Mouse (Mus musculus) E14TG2a.4 (cell line): ENCODE results near the gene Pgp.

Experiments
- CTCF ChIP-seq: conservative IDR thresholded peaks from 2 replicates; pipeline ENCODE4 v1.5.1; 2014; ENCODE audit warnings: low read length
- NANOG ChIP-seq: IDR thresholded peaks from 2 replicates; pipeline ENCODE4 v1.6.1; 2014; ENCODE audit warnings: borderline replicate concordance, low read length, mixed read lengths

- no peak for TF ChIP-seq CTCF
- TF ChIP-seq NANOG, result no peak
Measured at GRCm38 (mm10) chr17:24505286-24505955, 35.2 kb downstream of the Pgp start.
